Mouse (Mus musculus) CH12.LX (cell line): ENCODE results near the gene Il31ra. TPM values are rescaled to one million over a fixed set of nuclear protein-coding genes. Genes with fewer than 3 reads are reported as not detected.

Source experiments
- DNase-seq: peaks from one replicate; pipeline ENCODE4 v3.0.0-alpha.2; 2013; ENCODE audit errors: extremely low read depth
- H3K27ac ChIP-seq: 2 replicates; pipeline ENCODE4 v1.5.1; 2012; ENCODE audit warnings: low read depth, mild to moderate bottlenecking, control low read depth, moderate library complexity; ENCODE audit not compliant: insufficient read depth
- H3K27me3 ChIP-seq: replicated peaks from 2 replicates; pipeline ENCODE3; 2012; ENCODE audit warnings: inconsistent platforms
- H3K36me3 ChIP-seq, 2 experiments: replicated peaks in 1 of 2; 2 replicates each; pipeline versions ENCODE3 to v1.6.1; 2012; ENCODE audit warnings: inconsistent platforms in 1 of 2, low read length in 1 of 2, mild to moderate bottlenecking in 1 of 2, mixed read lengths in 1 of 2, moderate library complexity in 1 of 2; ENCODE audit not compliant: control insufficient read depth in 1 of 2, insufficient read depth in 1 of 2
- H3K4me1 ChIP-seq, 2 experiments: 2 replicates each; pipeline ENCODE4 v1.6.1; 2012; ENCODE audit warnings: inconsistent platforms in 1 of 2, moderate library complexity in 1 of 2; ENCODE audit not compliant: insufficient read depth in 2 of 2, control insufficient read depth in 1 of 2
- H3K4me2 ChIP-seq: 2 replicates; pipeline ENCODE4 v1.6.1; 2012; ENCODE audit warnings: low read depth, mild to moderate bottlenecking, control low read depth; ENCODE audit not compliant: poor library complexity, insufficient read depth, severe bottlenecking
- H3K4me3 ChIP-seq, 3 experiments: fragments of 150-350 bp in 1 of 3; sonication (generic) in 1 of 3; replicated peaks in 1 of 3; 2 replicates each; pipeline versions ENCODE3 to v1.5.1; 2011 to 2012; ENCODE audit warnings: low read depth in 2 of 3, low read length in 2 of 3, mild to moderate bottlenecking in 2 of 3, moderate library complexity in 2 of 3, control low read depth in 1 of 3, improper control_type of control experiment in 1 of 3, inconsistent platforms in 1 of 3, mixed read lengths in 1 of 3; ENCODE audit not compliant: poor library complexity in 1 of 3
- H3K79me2 ChIP-seq: replicated peaks from 2 replicates; pipeline ENCODE4 v1.6.1; 2012; ENCODE audit warnings: mild to moderate bottlenecking, moderate library complexity; ENCODE audit not compliant: control insufficient read depth, poor library complexity, insufficient read depth, severe bottlenecking; ENCODE audit errors: extremely low read depth
- H3K9ac ChIP-seq: 2 replicates; pipeline ENCODE4 v1.6.1; 2012; ENCODE audit warnings: low read depth, mild to moderate bottlenecking, control low read depth, moderate library complexity; ENCODE audit not compliant: insufficient read depth
- H3K9me3 ChIP-seq: replicated peaks from 2 replicates; pipeline ENCODE3; 2012; ENCODE audit warnings: low read length, inconsistent platforms, mixed read lengths
- BHLHE40 ChIP-seq: IDR thresholded peaks from 2 replicates; pipeline ENCODE4 v1.6.1; 2011; ENCODE audit warnings: mild to moderate bottlenecking, low read depth, low read length, improper control_type of control experiment
- CHD1 ChIP-seq: IDR thresholded peaks from 2 replicates; pipeline ENCODE4 v1.6.1; 2012; ENCODE audit warnings: low read depth, low read length, improper control_type of control experiment, inconsistent platforms
- CHD2 ChIP-seq: IDR thresholded peaks from 2 replicates; pipeline ENCODE4 v1.6.1; 2011; ENCODE audit warnings: low read length, improper control_type of control experiment
- E2F4 ChIP-seq: IDR thresholded peaks from 2 replicates; pipeline ENCODE4 v1.6.1; 2011; ENCODE audit warnings: low read depth, low read length, improper control_type of control experiment; ENCODE audit not compliant: insufficient replicate concordance
- ELF1 ChIP-seq: IDR thresholded peaks from 2 replicates; pipeline ENCODE4 v1.6.1; 2014; ENCODE audit warnings: low read depth, mild to moderate bottlenecking, inconsistent platforms, low read length, improper control_type of control experiment
- EP300 ChIP-seq: IDR thresholded peaks from 2 replicates; pipeline ENCODE4 v1.6.1; 2011; ENCODE audit warnings: low read length, improper control_type of control experiment
- GABPA ChIP-seq: IDR thresholded peaks from 2 replicates; pipeline ENCODE4 v1.6.1; 2012; ENCODE audit warnings: low read depth, low read length, improper control_type of control experiment, inconsistent platforms; ENCODE audit not compliant: insufficient replicate concordance
- HCFC1 ChIP-seq: IDR thresholded peaks from 2 replicates; pipeline ENCODE4 v1.6.1; 2012; ENCODE audit warnings: low read depth, mild to moderate bottlenecking, inconsistent platforms, low read length, improper control_type of control experiment
- JUN ChIP-seq: IDR thresholded peaks from 2 replicates; pipeline ENCODE4 v1.6.1; 2011; ENCODE audit warnings: low read depth, mild to moderate bottlenecking, low read length, improper control_type of control experiment, moderate library complexity; ENCODE audit not compliant: insufficient read depth
- JUND ChIP-seq: conservative IDR thresholded peaks from 2 replicates; pipeline ENCODE4 v1.6.1; 2011; ENCODE audit warnings: low read depth, low read length, improper control_type of control experiment
- KAT2A ChIP-seq: IDR thresholded peaks from 2 replicates; pipeline ENCODE4 v1.6.1; 2012; ENCODE audit warnings: low read length, improper control_type of control experiment, inconsistent platforms; ENCODE audit not compliant: insufficient replicate concordance
- MAFK ChIP-seq: IDR thresholded peaks from 2 replicates; pipeline ENCODE4 v1.6.1; 2011; ENCODE audit warnings: low read length, improper control_type of control experiment; ENCODE audit not compliant: insufficient replicate concordance
- MAX ChIP-seq: IDR thresholded peaks from 2 replicates; pipeline ENCODE4 v1.6.1; 2011; ENCODE audit warnings: low read length, improper control_type of control experiment
- MAZ ChIP-seq: IDR thresholded peaks from 2 replicates; pipeline ENCODE4 v1.6.1; 2012; ENCODE audit warnings: low read depth, mild to moderate bottlenecking, inconsistent platforms, low read length, improper control_type of control experiment, moderate library complexity
- MEF2A ChIP-seq: IDR thresholded peaks from 2 replicates; pipeline ENCODE4 v1.6.1; 2014; ENCODE audit warnings: low read depth, mild to moderate bottlenecking, inconsistent platforms, low read length, improper control_type of control experiment, borderline replicate concordance
- MYC ChIP-seq: IDR thresholded peaks from 2 replicates; pipeline ENCODE4 v1.6.1; 2011; ENCODE audit warnings: low read depth, mild to moderate bottlenecking, improper control_type of control experiment, low read length
- NRF1 ChIP-seq: IDR thresholded peaks from 2 replicates; pipeline ENCODE4 v1.6.1; 2014; ENCODE audit warnings: low read depth, mild to moderate bottlenecking, inconsistent platforms, low read length, improper control_type of control experiment, moderate library complexity
- PAX5 ChIP-seq: IDR thresholded peaks from 2 replicates; pipeline ENCODE4 v1.6.1; 2012; ENCODE audit warnings: low read length, inconsistent platforms, mixed read lengths
- POLR2AphosphoS2 ChIP-seq: IDR thresholded peaks from 2 replicates; pipeline ENCODE4 v1.6.1; 2011; ENCODE audit warnings: low read depth, low read length, improper control_type of control experiment
- RAD21 ChIP-seq: IDR thresholded peaks from 2 replicates; pipeline ENCODE4 v1.6.1; 2011; ENCODE audit warnings: low read depth, mild to moderate bottlenecking, low read length, improper control_type of control experiment, moderate library complexity
- RCOR1 ChIP-seq: conservative IDR thresholded peaks from 2 replicates; pipeline ENCODE4 v1.6.1; 2012; ENCODE audit warnings: low read depth, mild to moderate bottlenecking, inconsistent platforms, low read length, improper control_type of control experiment
- SMC3 ChIP-seq: IDR thresholded peaks from 2 replicates; pipeline ENCODE4 v1.6.1; 2011; ENCODE audit warnings: low read depth, low read length, improper control_type of control experiment
- TBP ChIP-seq: conservative IDR thresholded peaks from 2 replicates; pipeline ENCODE4 v1.6.1; 2011; ENCODE audit warnings: low read depth, low read length, improper control_type of control experiment
- USF1 ChIP-seq: IDR thresholded peaks from 2 replicates; pipeline ENCODE4 v1.6.1; 2014; ENCODE audit warnings: low read depth, mild to moderate bottlenecking, inconsistent platforms, low read length, improper control_type of control experiment
- ZC3H11A ChIP-seq: IDR thresholded peaks from 2 replicates; pipeline ENCODE4 v1.6.1; 2012; ENCODE audit warnings: low read depth, mild to moderate bottlenecking, inconsistent platforms, low read length, improper control_type of control experiment
- ZKSCAN1 ChIP-seq: IDR thresholded peaks from 2 replicates; pipeline ENCODE4 v1.6.1; 2012; ENCODE audit warnings: low read depth, inconsistent platforms, low read length, improper control_type of control experiment, borderline replicate concordance
- dilution Hi-C: fragments of 300-500 bp; cut with MboI; formaldehyde crosslinking; loops from 2 replicates; pipeline ENCODE4 v1.14.3; 2020; ENCODE audit warnings: low sequenced_read_pairs; ENCODE audit not compliant: extremely low pct_unique_long_range_greater_than_20kb, extremely low pct_ligation_motif_present
- in situ Hi-C: fragments of 300-500 bp; cut with MboI; formaldehyde crosslinking; loops from 3 replicates; pipeline ENCODE4 v1.14.3; 2019; ENCODE audit warnings: low sequenced_read_pairs, low pct_ligation_motif_present, low pct_unique_long_range_greater_than_20kb, mixed read lengths
- polyA plus RNA-seq: library from polyadenylated mRNA; unstranded; fragments of >175 nt; gene quantifications from 2 replicates; pipeline ENCODE4 v1.2.1, GENCODE M21; 2012; ENCODE audit warnings: low read depth; ENCODE audit not compliant: insufficient read length
- total RNA-seq, 2 experiments: library from RNA; depleted of rRNA; stranded (reverse); fragments of 300-350 nt in 1 of 2; fragments of >200 nt in 1 of 2; gene quantifications; 2 replicates each; pipeline ENCODE4 v1.2.3; 2012 to 2014

Gene Il31ra
- total and polyA plus RNA-seq, 3 experiments = not detected

DNA sequence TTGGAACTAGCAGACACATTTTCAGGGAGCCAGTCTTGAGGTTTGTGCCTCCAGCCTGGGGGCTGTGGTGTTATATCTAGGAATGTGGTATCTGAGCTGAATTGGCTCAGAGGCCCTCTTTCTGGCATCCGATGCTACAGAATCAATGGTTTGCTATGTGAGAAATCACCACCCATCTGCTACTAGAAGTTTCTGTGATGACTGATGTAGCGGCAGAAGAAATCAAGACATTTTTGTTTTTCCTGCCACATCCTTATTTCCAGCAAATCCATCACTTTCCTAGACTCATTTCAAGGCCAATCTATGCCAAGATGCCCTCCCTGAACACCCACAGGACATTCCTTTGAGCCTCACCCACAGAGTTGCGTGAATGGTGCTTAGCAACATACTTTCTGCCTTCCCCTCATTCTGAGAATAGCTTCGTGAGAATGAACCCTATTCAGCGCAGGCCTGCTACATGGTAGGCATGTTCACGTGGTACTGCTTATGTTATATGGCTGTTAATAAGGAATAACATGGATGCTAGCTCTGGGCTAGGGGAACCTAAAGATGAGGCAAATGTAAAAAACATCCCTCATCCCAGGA, 33.5 kb downstream of the Il31ra start:
- dilution Hi-C loops (no loop called here), in situ Hi-C loops (no loop called here)
- Histone ChIP-seq H3K4me2 (no peak overlapping the region), H3K79me2 (no peaks in the 10 kb centered on the region), H3K4me3 (no peak overlapping the region), H3K27me3 (peaks cover 2% of the 10 kb centered on the region), H3K36me3 (no peaks in the 10 kb centered on the region), H3K9ac (no peak overlapping the region), H3K9me3 (no peaks in the 10 kb centered on the region), H3K27ac (no peak overlapping the region), H3K4me1 (peaks cover 3 to 6% of the 10 kb centered on the region in 2 experiments; a peak in 3 of 4 replicates)
- TF ChIP-seq ZC3H11A (no peak), NRF1 (no peak), MAFK (no peak), CHD2 (no peak), POLR2AphosphoS2 (no peak), SMC3 (no peak), PAX5 (no peak), USF1 (no peak), CHD1 (no peak), KAT2A (no peak), MAX (no peak), GABPA (no peak), RAD21 (no peak), JUND (no peak), E2F4 (no peak), JUN (no peak)
- DNase-seq = no peak

DNA sequence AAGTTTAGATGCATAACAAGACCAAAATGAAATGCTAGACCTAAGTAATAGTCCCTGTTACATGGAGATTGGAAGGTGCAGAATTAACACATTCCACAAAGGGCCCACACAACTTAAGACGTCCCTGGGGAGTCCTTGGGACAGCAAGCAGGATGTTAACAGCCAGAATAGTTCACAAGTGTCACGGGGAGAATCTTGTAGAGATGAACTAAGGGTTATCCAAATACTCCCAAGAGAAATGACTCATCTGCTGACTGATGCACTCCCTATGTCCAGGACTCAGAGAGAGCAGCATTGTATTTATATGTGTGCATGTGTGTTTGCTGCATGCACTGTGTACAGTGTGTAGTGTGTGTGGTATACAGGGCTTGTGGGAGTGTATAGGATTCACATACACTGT, 37.7 kb downstream of the Il31ra start:
- Histone ChIP-seq H3K27me3 (no peaks in the 10 kb centered on the region), H3K36me3 (no peaks in the 10 kb centered on the region), H3K79me2 (no peaks in the 10 kb centered on the region), H3K9me3 (no peaks in the 10 kb centered on the region), H3K4me3 (no peak overlapping the region), H3K4me1 (peaks cover 3 to 6% of the 10 kb centered on the region in 2 experiments; a peak in 3 of 4 replicates), H3K9ac (no peak overlapping the region), H3K4me2 (no peak overlapping the region), H3K27ac (no peak overlapping the region)
- in situ Hi-C loops (loop anchor here (10.0 kb wide), 1 partner anchor 48 kb away; no protein-coding TSS in a partner anchor), dilution Hi-C loops (no loop called here)
- DNase-seq = peak; percentile 9
- no peak for TF ChIP-seq MAZ
- TF ChIP-seq PAX5 = no peak
- no peak for TF ChIP-seq ZKSCAN1
- TF ChIP-seq TBP = no peak
- no peak for TF ChIP-seq ELF1
- no peak for TF ChIP-seq USF1
- TF ChIP-seq EP300 = no peak
- no peak for TF ChIP-seq MEF2A
- no peak for TF ChIP-seq RCOR1
- no peak for TF ChIP-seq JUN
- no peak for TF ChIP-seq RAD21
- no peak for TF ChIP-seq MAFK
- no peak for TF ChIP-seq MYC
- no peak for TF ChIP-seq GABPA
- no peak for TF ChIP-seq BHLHE40
- TF ChIP-seq HCFC1 = no peak
